Mouse (Mus musculus): Measurements from ENCODE around the gene St6gal1. TPM values are rescaled to one million over a fixed set of nuclear protein-coding genes. Genes with fewer than 3 reads are reported as not detected.

Gene St6gal1
- polyA plus RNA-seq, 1 experiment from 2014 or later: 63.1 TPM

- in situ Hi-C loops (cut with MboI; ENCODE audit: low pct_unique_long_range_greater_than_20kb): loop anchor here (5.0 kb wide), 2 partner anchors 175 to 250 kb away; no protein-coding TSS in a partner anchor
- ATAC-seq (no peak), DNase-seq (ENCODE audit: low read depth, low spot score) (no peak)
- TF ChIP-seq CTCF (IDR thresholded peaks at IDR 0.05): no peak
- ChIA-PET CTCF (interaction anchor here (1.6 to 2.4 kb wide), 3 partner anchors 70 to 250 kb away, joined by 3 to 9 read pairs (median 5); no protein-coding TSS in a partner anchor), POLR2A (no interaction called here)
- no peaks in the 10 kb centered on the region for H3K27me3 ChIP-seq
Observed at GRCm38 (mm10) chr16:23401959-23402358, 177.4 kb downstream of the St6gal1 start.

GRCm38 (mm10) chr16:23403008-23403755 lies 178.6 kb downstream of the St6gal1 start:
- ATAC-seq (peak; percentile 93), DNase-seq (ENCODE audit: low read depth, low spot score) (peak; percentile 87)
- CTCF ChIA-PET: interaction anchor here (0.6 to 2.4 kb wide), 17 partner anchors 21 to 276 kb away, joined by 3 to 9 read pairs (median 4); partner anchors contain the start of genes Rfc4 and St6gal1
- peak; percentile 77 for TF ChIP-seq CTCF (IDR thresholded peaks at IDR 0.05)
- no peaks in the 10 kb centered on the region for H3K27me3 ChIP-seq
- POLR2A ChIA-PET: no interaction called here
- in situ Hi-C loops (cut with MboI; ENCODE audit: low pct_unique_long_range_greater_than_20kb): loop anchor here (5.0 kb wide), 2 partner anchors 176 to 251 kb away; no protein-coding TSS in a partner anchor

Other genes starting within 250 kb of the St6gal1 start
- gene Kng2, start 195.3 kb upstream of the St6gal1 start, polyA plus RNA-seq (2021): 7.6 TPM
- gene Kng1, start 166.9 kb upstream of the St6gal1 start, polyA plus RNA-seq (2021): 9.8 TPM
- 578 TPM for gene Eif4a2, start 117.3 kb upstream of the St6gal1 start, polyA plus RNA-seq (2021)
- 25.8 TPM for gene Rfc4, start 97.0 kb upstream of the St6gal1 start, polyA plus RNA-seq (2021)
- gene Adipoq, start 78.2 kb upstream of the St6gal1 start, polyA plus RNA-seq (2021): not detected
- gene Rtp1, start 204.4 kb downstream of the St6gal1 start, polyA plus RNA-seq (2021): not detected